Mouse (Mus musculus) heart, embryonic 16.5 days (tissue): Measurements from ENCODE around the gene Thbs1. TPM values are rescaled to one million over a fixed set of nuclear protein-coding genes. Genes with fewer than 3 reads are reported as not detected.

Experiments used
- ATAC-seq: fragments of 200-750 bp; cut with Nextera tagmentation; replicated peaks from 2 replicates; pipeline ENCODE4 v1.8.0; 2017; ENCODE audit warnings: moderate number of reproducible peaks; ENCODE audit not compliant: insufficient read depth, low FRiP score; ENCODE audit errors: extremely low read depth
- H3K27ac ChIP-seq: fragments of 300-500 bp; sonication (generic); 2 replicates; pipeline ENCODE4 v1.5.1; 2014; ENCODE audit warnings: mild to moderate bottlenecking, low read length, control low read depth, moderate library complexity
- H3K27me3 ChIP-seq: fragments of 300-500 bp; sonication (generic); 2 replicates; pipeline ENCODE4 v1.6.1; 2014; ENCODE audit warnings: low read length, mixed read lengths; ENCODE audit not compliant: control insufficient read depth, insufficient read depth
- H3K36me3 ChIP-seq: fragments of 300-500 bp; sonication (generic); 2 replicates; pipeline ENCODE4 v1.6.1; 2014; ENCODE audit not compliant: control insufficient read depth, insufficient read depth
- H3K4me1 ChIP-seq: fragments of 300-500 bp; sonication (generic); 2 replicates; pipeline ENCODE4 v1.6.1; 2014; ENCODE audit warnings: low read length, mixed read lengths; ENCODE audit not compliant: control insufficient read depth, insufficient read depth
- H3K4me2 ChIP-seq: fragments of 300-500 bp; sonication (generic); 2 replicates; pipeline ENCODE4 v1.6.1; 2014; ENCODE audit warnings: low read depth, mild to moderate bottlenecking, control low read depth, low read length
- H3K4me3 ChIP-seq: fragments of 300-500 bp; sonication (generic); 2 replicates; pipeline ENCODE4 v1.5.1; 2014; ENCODE audit warnings: mild to moderate bottlenecking, control low read depth, low read length
- H3K9ac ChIP-seq: fragments of 300-500 bp; sonication (generic); 2 replicates; pipeline ENCODE4 v1.6.1; 2014; ENCODE audit warnings: low read length, control low read depth
- H3K9me3 ChIP-seq: fragments of 300-500 bp; sonication (generic); replicated peaks from 2 replicates; pipeline ENCODE4 v1.6.1; 2016; ENCODE audit warnings: low read length; ENCODE audit not compliant: control insufficient read depth
- WGBS: fragments of 180-500 bp; shearing (Covaris S2); extraction: QIAGEN DNeasy Blood & Tissue Kit; methylation state at CpG from one replicate; pipeline ENCODE4 v1.1.7; 2014; 5-methylcytosine and 5-hydroxymethylcytosine counted together
- polyA plus RNA-seq: library from polyadenylated mRNA; unstranded; fragments of >200 nt; fragmentation: Nextera tagmentation; extraction: Ambion mirVana; gene quantifications from 2 replicates; pipeline ENCODE4 v1.2.1, GENCODE M21; 2015

Thbs1 gene
- polyA plus RNA-seq, 1 experiment from 2014 or later: 20.0 TPM

GRCm38 (mm10) chr2:118149855-118150563 is 38.3 kb downstream of the Thbs1 start:
- H3K4me3 ChIP-seq: no peak overlapping the region
- H3K4me1 ChIP-seq: peaks cover 18% of the 10 kb centered on the region
- peak overlapping the region; percentile 49 for H3K4me2 ChIP-seq
- no peaks in the 10 kb centered on the region for H3K9me3 ChIP-seq
- H3K27me3 ChIP-seq: no peaks in the 10 kb centered on the region
- H3K9ac ChIP-seq: no peak overlapping the region
- WGBS: 38% methylated on average over 12 of the region's 12 CpGs
- ATAC-seq: peak; percentile 90
- peak overlapping the region; percentile 71 for H3K27ac ChIP-seq
- no peaks in the 10 kb centered on the region for H3K36me3 ChIP-seq

DNA sequence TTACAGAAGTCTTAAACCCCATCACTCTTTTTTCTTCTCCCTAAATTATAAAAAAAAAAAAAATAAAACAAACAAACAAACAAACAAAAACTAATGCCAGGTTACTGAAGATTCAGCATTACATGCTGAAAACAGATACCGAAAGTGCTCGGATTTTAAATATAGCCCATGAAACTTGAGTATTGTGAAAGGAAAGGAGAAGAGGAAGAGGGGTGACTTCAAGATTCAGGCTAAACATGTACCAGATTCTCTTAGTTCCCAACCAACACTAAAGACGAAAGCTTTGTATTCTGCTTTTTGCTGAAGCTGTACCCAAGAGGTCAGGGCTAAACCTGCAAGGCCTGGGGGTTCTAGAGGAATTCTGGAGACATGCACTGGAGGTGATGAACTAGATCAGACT is 46.4 kb downstream of the Thbs1 start:
- H3K9ac ChIP-seq: no peak overlapping the region
- no peaks in the 10 kb centered on the region for H3K27me3 ChIP-seq
- no peak overlapping the region for H3K27ac ChIP-seq
- no peak overlapping the region for H3K4me2 ChIP-seq
- ATAC-seq: no peak
- H3K4me1 ChIP-seq: peaks cover 6% of the 10 kb centered on the region
- no peak overlapping the region for H3K4me3 ChIP-seq
- H3K36me3 ChIP-seq: no peaks in the 10 kb centered on the region
- WGBS: 81% methylated on average over 3 of the region's 3 CpGs
- H3K9me3 ChIP-seq: no peaks in the 10 kb centered on the region

- Histone ChIP-seq H3K4me1 (peaks cover 6% of the 10 kb centered on the region), H3K9ac (no peak overlapping the region), H3K27me3 (no peaks in the 10 kb centered on the region), H3K36me3 (no peaks in the 10 kb centered on the region), H3K9me3 (no peaks in the 10 kb centered on the region), H3K4me3 (no peak overlapping the region), H3K4me2 (no peak overlapping the region), H3K27ac (no peak overlapping the region)
- 61% methylated on average over 6 of the region's 6 CpGs for WGBS
- no peak for ATAC-seq
These were observed 47.5 kb downstream of the Thbs1 start for GRCm38 (mm10) chr2:118159126-118159525.

DNA sequence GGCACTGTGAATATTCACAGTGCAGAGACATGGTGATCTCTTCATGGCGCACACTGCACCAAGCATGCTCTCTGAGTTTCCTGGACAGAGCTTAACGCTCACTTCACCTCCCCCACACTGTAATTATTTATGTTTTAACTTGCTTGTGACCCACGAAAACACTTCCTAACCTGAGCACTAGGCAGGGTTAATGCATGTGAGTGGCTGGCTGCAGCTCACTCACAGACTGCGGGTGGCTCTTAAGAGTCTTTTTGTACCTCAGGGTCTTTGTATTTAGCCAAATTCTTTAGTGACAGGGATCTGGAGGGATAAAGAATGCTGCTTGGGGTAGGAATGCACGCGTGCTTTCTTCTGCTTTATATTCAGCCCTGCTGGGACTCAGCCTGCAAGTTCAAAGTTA is 48.9 kb downstream of the Thbs1 start:
- Histone ChIP-seq H3K4me3 (no peak overlapping the region), H3K36me3 (no peaks in the 10 kb centered on the region), H3K27ac (no peak overlapping the region), H3K9ac (no peak overlapping the region), H3K4me1 (peaks cover 6% of the 10 kb centered on the region), H3K4me2 (no peak overlapping the region), H3K27me3 (no peaks in the 10 kb centered on the region), H3K9me3 (no peaks in the 10 kb centered on the region)
- WGBS: 32% methylated on average over 6 of the region's 6 CpGs
- no peak for ATAC-seq

DNA sequence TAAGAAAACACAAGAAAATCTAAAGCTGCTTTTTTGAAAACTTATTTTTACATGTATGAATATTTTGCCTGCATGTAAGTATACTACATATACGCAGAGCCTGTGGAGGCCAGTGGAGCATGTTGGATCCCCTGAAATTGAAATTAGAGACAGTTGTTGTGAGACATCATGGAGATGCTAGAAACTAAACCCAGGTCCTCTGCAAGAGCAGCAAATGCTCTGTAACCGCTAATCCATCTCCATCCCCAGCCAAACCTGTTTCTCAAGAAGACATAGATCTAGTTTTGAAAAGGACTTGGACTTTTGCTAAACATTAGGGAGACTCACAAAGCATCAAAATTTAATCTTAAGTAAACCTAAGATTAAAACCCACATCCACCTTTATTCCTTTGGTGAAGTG is 49.3 kb downstream of the Thbs1 start:
- no peak overlapping the region for H3K9ac ChIP-seq
- H3K9me3 ChIP-seq: no peaks in the 10 kb centered on the region
- WGBS: 79% methylated on average over 2 of the region's 2 CpGs
- H3K27me3 ChIP-seq: no peaks in the 10 kb centered on the region
- ATAC-seq: no peak
- no peak overlapping the region for H3K4me2 ChIP-seq
- peaks cover 6% of the 10 kb centered on the region for H3K4me1 ChIP-seq
- H3K36me3 ChIP-seq: no peaks in the 10 kb centered on the region
- no peak overlapping the region for H3K27ac ChIP-seq
- H3K4me3 ChIP-seq: no peak overlapping the region

GRCm38 (mm10) chr2:118162486-118162885 is 50.8 kb downstream of the Thbs1 start:
- H3K4me1 ChIP-seq: peaks cover 6% of the 10 kb centered on the region
- no peaks in the 10 kb centered on the region for H3K27me3 ChIP-seq
- WGBS: 69% methylated on average over 5 of the region's 5 CpGs
- H3K36me3 ChIP-seq: no peaks in the 10 kb centered on the region
- H3K4me3 ChIP-seq: no peak overlapping the region
- no peak for ATAC-seq
- no peak overlapping the region for H3K9ac ChIP-seq
- H3K27ac ChIP-seq: no peak overlapping the region
- no peak overlapping the region for H3K4me2 ChIP-seq
- H3K9me3 ChIP-seq: no peaks in the 10 kb centered on the region

DNA sequence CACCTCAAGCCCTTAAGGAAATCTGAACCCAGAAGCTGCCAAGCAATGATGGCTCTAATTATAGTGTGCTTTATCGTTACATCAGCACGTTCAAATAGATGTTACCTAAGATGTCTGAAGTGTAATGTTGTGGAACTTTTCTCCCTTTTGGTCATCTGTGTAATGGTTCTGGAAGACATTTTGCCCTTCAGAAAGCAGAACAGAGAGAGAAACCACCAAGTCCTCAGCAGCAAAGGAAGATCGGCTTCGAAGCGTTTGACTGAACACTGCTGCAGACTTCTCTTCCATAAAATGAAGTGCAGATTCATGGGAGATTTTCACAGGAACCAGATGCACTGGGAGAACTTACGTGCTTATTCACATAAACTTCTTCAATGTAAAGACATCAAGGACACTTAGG is 52.5 kb downstream of the Thbs1 start:
- ATAC-seq: no peak

DNA sequence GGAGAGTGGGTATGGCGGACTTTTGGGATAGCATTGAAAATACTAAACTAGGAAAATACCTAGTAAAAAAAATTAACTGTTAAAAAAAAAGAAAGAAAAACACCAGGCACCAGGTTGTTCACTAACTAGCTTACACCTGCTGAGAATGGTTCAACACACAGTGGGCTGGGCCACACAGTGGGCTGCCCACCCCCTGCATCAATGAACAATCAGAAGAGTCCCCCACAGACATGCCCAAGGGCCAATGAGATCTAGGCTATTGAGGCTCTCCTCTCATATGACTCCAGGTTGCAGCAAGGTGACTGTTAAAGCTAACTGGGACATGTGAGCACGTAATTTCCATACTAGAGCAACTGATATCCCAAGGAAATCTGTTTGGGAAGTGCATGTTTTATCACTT is 54.0 kb downstream of the Thbs1 start:
- no peaks in the 10 kb centered on the region for H3K27me3 ChIP-seq
- no peak overlapping the region for H3K9ac ChIP-seq
- H3K4me1 ChIP-seq: peaks cover under 1% of the 10 kb centered on the region
- H3K36me3 ChIP-seq: no peaks in the 10 kb centered on the region
- WGBS: 86% methylated on average over 2 of the region's 2 CpGs
- no peak overlapping the region for H3K4me3 ChIP-seq
- H3K9me3 ChIP-seq: 0 out of 2 replicates have a peak, but pooled peaks cover 2% of the 10 kb centered on the region
- ATAC-seq: no peak
- H3K4me2 ChIP-seq: no peak overlapping the region
- H3K27ac ChIP-seq: no peak overlapping the region

More for the DNA sequence above, 52.5 kb downstream of the Thbs1 start:
- H3K4me1 ChIP-seq: peaks cover 6% of the 10 kb centered on the region
- H3K9me3 ChIP-seq: no peaks in the 10 kb centered on the region
- H3K36me3 ChIP-seq: no peaks in the 10 kb centered on the region
- no peak overlapping the region for H3K9ac ChIP-seq
- H3K4me3 ChIP-seq: no peak overlapping the region
- H3K27ac ChIP-seq: no peak overlapping the region
- no peaks in the 10 kb centered on the region for H3K27me3 ChIP-seq
- WGBS: 87% methylated on average over 6 of the region's 6 CpGs
- H3K4me2 ChIP-seq: no peak overlapping the region

GRCm38 (mm10) chr2:118167731-118168130 is 56.1 kb downstream of the Thbs1 start:
- ATAC-seq: no peak
- Histone ChIP-seq H3K27me3 (no peaks in the 10 kb centered on the region), H3K4me3 (no peak overlapping the region), H3K36me3 (no peaks in the 10 kb centered on the region), H3K4me1 (no peaks in the 10 kb centered on the region), H3K27ac (no peak overlapping the region), H3K9ac (no peak overlapping the region), H3K4me2 (no peak overlapping the region), H3K9me3 (0 out of 2 replicates have a peak, but pooled peaks cover 2% of the 10 kb centered on the region)
- 40% methylated on average over 4 of the region's 4 CpGs for WGBS
